Mouse (Mus musculus): Measurements from ENCODE around the gene Mmp11. TPM values are rescaled to one million over a fixed set of nuclear protein-coding genes. Genes with fewer than 3 reads are reported as not detected.

Mmp11 gene
- polyA plus RNA-seq, 1 experiment from 2014 or later: 30.1 TPM

Other genes with a start within 250 kb of the Mmp11 start
- 29.0 and 32.6 TPM in 2 replicates for gene Cabin1, start 172.2 kb downstream of the Mmp11 start, polyA plus RNA-seq (2015; fragmentation: Nextera tagmentation; extraction: Ambion mirVana)
- 74.7 and 76.1 TPM in 2 replicates for gene Ddt, start 163.1 kb downstream of the Mmp11 start, polyA plus RNA-seq (2015; fragmentation: Nextera tagmentation; extraction: Ambion mirVana)
- gene Gm20441, start 155.5 kb downstream of the Mmp11 start, polyA plus RNA-seq (2015; fragmentation: Nextera tagmentation; extraction: Ambion mirVana): 0.96 TPM in 1 of 2 replicates, not detected in the other
- 38.7 and 40.3 TPM in 2 replicates for gene Gstt3, start 155.1 kb downstream of the Mmp11 start, polyA plus RNA-seq (2015; fragmentation: Nextera tagmentation; extraction: Ambion mirVana)
- gene Gstt1, start 137.9 kb downstream of the Mmp11 start, polyA plus RNA-seq (2015; fragmentation: Nextera tagmentation; extraction: Ambion mirVana): 15.0 and 16.6 TPM in 2 replicates
- not detected in 2 replicates for gene Gstt4, start 114.0 kb downstream of the Mmp11 start, polyA plus RNA-seq (2015; fragmentation: Nextera tagmentation; extraction: Ambion mirVana)
- 57.5 and 63.1 TPM in 2 replicates for gene Gstt2, start 99.1 kb downstream of the Mmp11 start, polyA plus RNA-seq (2015; fragmentation: Nextera tagmentation; extraction: Ambion mirVana)
- gene Mif, start 76.3 kb downstream of the Mmp11 start, polyA plus RNA-seq (2015; fragmentation: Nextera tagmentation; extraction: Ambion mirVana): 2,230 and 2,305 TPM in 2 replicates
- 4.4 and 8.5 TPM in 2 replicates for gene Derl3, start 43.1 kb downstream of the Mmp11 start, polyA plus RNA-seq (2015; fragmentation: Nextera tagmentation; extraction: Ambion mirVana)
- gene Smarcb1, start 14.9 kb downstream of the Mmp11 start, polyA plus RNA-seq (2015; fragmentation: Nextera tagmentation; extraction: Ambion mirVana): 170 and 171 TPM in 2 replicates
- gene Chchd10, start 3.4 kb downstream of the Mmp11 start, polyA plus RNA-seq (2015; fragmentation: Nextera tagmentation; extraction: Ambion mirVana): 171 and 215 TPM in 2 replicates
- 0.30 and 0.47 TPM in 2 replicates for gene Gm867, start 4.2 kb upstream of the Mmp11 start, polyA plus RNA-seq (2015; fragmentation: Nextera tagmentation; extraction: Ambion mirVana)
- gene Vpreb3, start 6.6 kb upstream of the Mmp11 start, polyA plus RNA-seq (2015; fragmentation: Nextera tagmentation; extraction: Ambion mirVana): 0.57 and 0.89 TPM in 2 replicates
- not detected in 2 replicates for gene Gm5134, start 18.0 kb upstream of the Mmp11 start, polyA plus RNA-seq (2015; fragmentation: Nextera tagmentation; extraction: Ambion mirVana)
- 18.6 and 18.9 TPM in 2 replicates for gene Zfp280b, start 96.2 kb upstream of the Mmp11 start, polyA plus RNA-seq (2015; fragmentation: Nextera tagmentation; extraction: Ambion mirVana)
- gene Slc5a4b, start 174.5 kb upstream of the Mmp11 start, polyA plus RNA-seq (2015; fragmentation: Nextera tagmentation; extraction: Ambion mirVana): 0.36 and 0.52 TPM in 2 replicates
- 0.23 TPM in 1 of 2 replicates, not detected in the other for gene Slc5a4a, start 211.0 kb upstream of the Mmp11 start, polyA plus RNA-seq (2015; fragmentation: Nextera tagmentation; extraction: Ambion mirVana)

All from intestine, embryonic 15.5 days (tissue).